Mouse (Mus musculus): Measurements from ENCODE around the gene Wipf2. TPM values are rescaled to one million over a fixed set of nuclear protein-coding genes. Genes with fewer than 3 reads are reported as not detected.

Wipf2 gene
- polyA plus RNA-seq (2012; rRNA removed; ENCODE audit: low replicate concordance): 6.0 and 8.5 TPM in 2 replicates

GRCm38 (mm10) chr11:98863028-98863750 lies at the start of gene Wipf2:
Gene Wipf2, plus strand, starts transcription at chr11:98863638.

DNA sequence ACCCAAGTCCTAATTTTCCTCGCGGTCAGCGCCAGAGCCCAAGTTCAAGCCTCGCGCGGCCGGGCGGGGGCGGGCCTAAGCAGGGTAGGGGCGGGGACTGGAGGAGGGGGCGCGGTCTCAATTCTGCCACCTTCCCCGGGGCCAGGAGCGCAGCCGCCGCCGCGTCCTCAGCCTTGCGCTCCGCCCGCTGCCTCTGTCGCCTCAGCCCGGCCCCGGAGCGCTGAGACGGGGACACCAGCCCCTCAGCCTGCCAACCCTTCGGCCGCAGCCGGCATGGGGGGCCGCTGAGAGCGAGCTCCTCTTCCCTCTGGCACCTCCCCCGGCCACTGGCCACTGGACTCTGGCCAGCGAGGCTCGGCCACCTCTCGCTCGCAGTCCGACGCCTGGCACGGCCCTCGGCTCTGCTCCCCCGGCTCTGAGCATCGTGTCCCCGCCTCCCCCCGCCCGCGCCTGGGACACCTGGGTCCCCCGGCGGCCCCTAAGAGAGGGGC lies 26.7 kb upstream of the Wipf2 start, which contains the start of gene Rapgefl1:
Rapgefl1 (plus strand) TSS at position 135 of the 491 bp plus-strand sequence.

DNA sequence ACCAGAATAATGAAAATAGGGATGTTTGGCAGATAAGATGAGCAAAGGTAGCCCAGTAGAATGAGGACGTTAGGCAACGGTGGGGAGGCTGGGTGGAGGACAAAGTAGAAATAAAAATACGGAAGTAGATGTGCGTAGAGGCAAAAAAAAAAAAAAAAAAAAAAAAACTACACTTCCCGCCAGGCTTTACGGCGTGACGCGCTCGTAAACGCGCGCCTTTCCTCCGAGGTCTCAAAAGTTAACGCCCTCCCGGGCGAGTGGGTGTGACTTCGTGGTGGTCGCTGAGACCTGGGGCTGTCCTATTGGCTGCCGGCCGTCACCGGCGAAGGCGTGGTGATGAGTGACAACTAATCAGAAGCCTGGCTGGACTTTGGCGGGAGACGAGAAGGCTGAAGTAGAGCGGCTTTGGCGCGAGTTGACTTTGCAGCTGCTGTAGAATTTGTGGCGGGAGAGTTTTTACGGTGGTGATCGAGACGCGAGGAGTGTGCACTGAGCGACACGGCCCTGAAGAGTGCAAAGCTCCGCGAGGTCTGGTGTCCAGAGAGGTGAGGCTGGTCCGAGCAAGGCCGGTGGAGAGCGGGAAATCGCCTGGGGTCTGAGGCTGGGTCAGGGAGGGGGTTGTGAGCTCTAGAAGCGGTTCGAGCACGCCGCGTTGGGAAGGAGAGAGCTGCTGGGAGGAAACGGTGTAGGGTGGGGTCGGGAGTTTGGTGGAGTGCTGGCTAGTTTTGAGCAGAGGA lies 44.2 kb downstream of the Wipf2 start, which contains the start of gene Cdc6:
Cdc6 (plus strand) TSS at position 365 of the 737 bp plus-strand sequence.

DNA sequence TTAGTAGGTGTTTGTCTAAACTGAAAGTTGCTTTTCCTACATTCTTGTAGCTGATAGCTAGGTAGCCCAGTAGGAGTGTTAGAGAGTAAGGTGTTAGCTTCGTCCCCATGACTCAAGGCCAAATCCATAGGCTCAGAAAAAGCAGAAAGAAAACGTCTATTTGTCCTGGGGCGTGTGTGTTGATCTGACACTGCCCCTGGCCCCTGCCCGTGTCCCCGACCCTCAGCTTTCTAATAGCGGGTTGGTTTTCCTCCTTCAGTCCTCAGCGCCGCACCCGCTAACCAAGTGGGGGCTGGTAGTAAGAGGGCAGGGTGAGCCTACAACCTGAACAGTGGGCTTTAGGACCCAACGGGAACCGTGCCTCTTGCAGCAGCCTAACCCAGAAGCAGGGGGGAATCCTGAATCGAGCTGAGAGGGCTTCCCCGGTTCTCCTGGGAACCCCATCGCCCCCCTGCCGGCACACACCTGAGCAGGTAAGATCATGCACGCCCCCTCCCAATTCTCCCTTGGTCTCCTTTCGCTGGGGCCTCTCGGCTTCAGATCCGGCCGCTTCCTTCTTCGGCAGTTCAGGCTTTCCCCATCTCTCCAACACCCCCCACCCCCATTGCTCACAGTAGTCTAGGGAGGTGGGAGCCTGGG lies 64.1 kb downstream of the Wipf2 start, which contains the start of gene Rara:
Rara (plus strand) TSS at position 381 of the 639 bp plus-strand sequence.

Other genes starting within 250 kb of the Wipf2 start
- gene Gm12355, start 238.0 kb upstream of the Wipf2 start, polyA plus RNA-seq (2012; rRNA removed; ENCODE audit: low replicate concordance): not detected in 2 replicates
- gene Gsdma3, start 237.3 kb upstream of the Wipf2 start, polyA plus RNA-seq (2012; rRNA removed; ENCODE audit: low replicate concordance): not detected in 2 replicates
- not detected in 2 replicates for gene Gsdma2, start 216.9 kb upstream of the Wipf2 start, polyA plus RNA-seq (2012; rRNA removed; ENCODE audit: low replicate concordance)
- not detected in 2 replicates for gene Gsdma, start 199.3 kb upstream of the Wipf2 start, polyA plus RNA-seq (2012; rRNA removed; ENCODE audit: low replicate concordance)
- 168 and 280 TPM in 2 replicates for gene Psmd3, start 181.1 kb upstream of the Wipf2 start, polyA plus RNA-seq (2012; rRNA removed; ENCODE audit: low replicate concordance)
- 1.7 TPM in 1 of 2 replicates, not detected in the other for gene Csf3, start 162.4 kb upstream of the Wipf2 start, polyA plus RNA-seq (2012; rRNA removed; ENCODE audit: low replicate concordance)
- gene Med24, start 134.2 kb upstream of the Wipf2 start, polyA plus RNA-seq (2012; rRNA removed; ENCODE audit: low replicate concordance): 43.3 and 86.4 TPM in 2 replicates
- 121 and 143 TPM in 2 replicates for gene Thra, start 123.0 kb upstream of the Wipf2 start, polyA plus RNA-seq (2012; rRNA removed; ENCODE audit: low replicate concordance)
- gene Nr1d1, start 88.3 kb upstream of the Wipf2 start, polyA plus RNA-seq (2012; rRNA removed; ENCODE audit: low replicate concordance): 146 and 302 TPM in 2 replicates
- 27.6 and 47.7 TPM in 2 replicates for gene Msl1, start 68.1 kb upstream of the Wipf2 start, polyA plus RNA-seq (2012; rRNA removed; ENCODE audit: low replicate concordance)
- gene Casc3, start 58.7 kb upstream of the Wipf2 start, polyA plus RNA-seq (2012; rRNA removed; ENCODE audit: low replicate concordance): 21.2 and 39.6 TPM in 2 replicates
- 1.8 and 5.9 TPM in 2 replicates for gene Rapgefl1, start 26.9 kb upstream of the Wipf2 start, polyA plus RNA-seq (2012; rRNA removed; ENCODE audit: low replicate concordance)
- 0.36 and 2.4 TPM in 2 replicates for gene Cdc6, start 44.2 kb downstream of the Wipf2 start, polyA plus RNA-seq (2012; rRNA removed; ENCODE audit: low replicate concordance)
- gene Rara, start 64.2 kb downstream of the Wipf2 start, polyA plus RNA-seq (2012; rRNA removed; ENCODE audit: low replicate concordance): 19.6 and 43.5 TPM in 2 replicates
- 0.20 and 1.6 TPM in 2 replicates for gene Gjd3, start 119.4 kb downstream of the Wipf2 start, polyA plus RNA-seq (2012; rRNA removed; ENCODE audit: low replicate concordance)
- gene Top2a, start 160.6 kb downstream of the Wipf2 start, polyA plus RNA-seq (2012; rRNA removed; ENCODE audit: low replicate concordance): 1.5 and 8.7 TPM in 2 replicates
- 1,047 and 2,025 TPM in 2 replicates for gene Igfbp4, start 177.6 kb downstream of the Wipf2 start, polyA plus RNA-seq (2012; rRNA removed; ENCODE audit: low replicate concordance)
- 2.4 and 10.1 TPM in 2 replicates for gene Tns4, start 225.7 kb downstream of the Wipf2 start, polyA plus RNA-seq (2012; rRNA removed; ENCODE audit: low replicate concordance)